Mouse (Mus musculus) testis, adult 10 weeks (tissue): ENCODE results near the gene Csad. TPM values are rescaled to one million over a fixed set of nuclear protein-coding genes. Genes with fewer than 3 reads are reported as not detected.

Experiments
- polyA plus RNA-seq: library from polyadenylated mRNA; stranded (reverse); fragments of 350-450 nt; fragmentation: Illumina TruSeq; extraction: RNeasy Lipid Tissue Mini Kit (QIAGEN cat#74804); gene quantifications from one replicate; pipeline ENCODE4 v1.2.3, GENCODE M21; 2014; ENCODE audit warnings: low read depth, low replicate concordance

Csad gene
- 5.8 TPM for polyA plus RNA-seq

GRCm38 (mm10) chr15:102204674-102205505 is at the start of gene Csad:
Gene Csad (minus strand): TSS chr15:102204724.

GRCm38 (mm10) chr15:102231748-102232147 is 27.2 kb upstream of the Csad start, which contains the start of gene Itgb7:
Gene Itgb7 (minus strand): TSS chr15:102231944.

GRCm38 (mm10) chr15:102202971-102203834 is 1.3 kb downstream of the Csad start, which contains the start of gene Zfp740:
Gene Zfp740 (plus strand): TSS chr15:102203249.

GRCm38 (mm10) chr15:102150301-102151135 is 54.0 kb downstream of the Csad start, which contains the start of gene Soat2:
Gene Soat2 (plus strand): TSS chr15:102150526.

GRCm38 (mm10) chr15:102144274-102144711 is 60.2 kb downstream of the Csad start, which contains the start of gene Igfbp6:
Gene Igfbp6 (plus strand): TSS chr15:102144362.

GRCm38 (mm10) chr15:102136129-102136758 is 68.3 kb downstream of the Csad start, which contains the start of gene Spryd3:
Gene Spryd3 (minus strand): TSS chr15:102136234.

Other genes starting within 250 kb of the Csad start
- 0.46 TPM for gene Krt8, start 200.2 kb downstream of the Csad start, polyA plus RNA-seq
- gene Krt18, start 176.5 kb downstream of the Csad start, polyA plus RNA-seq = not detected
- gene Eif4b, start 131.0 kb downstream of the Csad start, polyA plus RNA-seq = 54.3 TPM
- gene Tns2, start 104.3 kb downstream of the Csad start, polyA plus RNA-seq = 3.6 TPM
- 0.81 TPM for gene Spryd3, start 68.5 kb downstream of the Csad start, polyA plus RNA-seq
- gene Igfbp6, start 60.4 kb downstream of the Csad start, polyA plus RNA-seq = 0.57 TPM
- not detected for gene Soat2, start 54.2 kb downstream of the Csad start, polyA plus RNA-seq
- gene Zfp740, start 1.5 kb downstream of the Csad start, polyA plus RNA-seq = 10.3 TPM
- gene Itgb7, start 27.2 kb upstream of the Csad start, polyA plus RNA-seq = not detected
- gene Rarg, start 52.8 kb upstream of the Csad start, polyA plus RNA-seq = 1.2 TPM
- not detected for gene Gm9918, start 65.8 kb upstream of the Csad start, polyA plus RNA-seq
- gene Mfsd5, start 74.7 kb upstream of the Csad start, polyA plus RNA-seq = 0.20 TPM
- 5.2 TPM for gene Espl1, start 91.5 kb upstream of the Csad start, polyA plus RNA-seq
- 178 TPM for gene Pfdn5, start 121.4 kb upstream of the Csad start, polyA plus RNA-seq
- 8.8 TPM for gene Myg1, start 127.0 kb upstream of the Csad start, polyA plus RNA-seq
- gene Aaas, start 146.0 kb upstream of the Csad start, polyA plus RNA-seq = 10.5 TPM
- 0.06 TPM for gene Sp7, start 162.5 kb upstream of the Csad start, polyA plus RNA-seq
- 42.2 TPM for gene Sp1, start 201.4 kb upstream of the Csad start, polyA plus RNA-seq
- 3.7 TPM for gene Amhr2, start 240.6 kb upstream of the Csad start, polyA plus RNA-seq